Mouse (Mus musculus) right cerebral cortex, adult 18-20 months (tissue): ENCODE measurements around the gene Paip2b.
"Not testable (repeated sequence)": the region's sequence is repeated elsewhere in the genome, so short reads cannot be mapped to it uniquely, and the experiment has no call there.

Experiments
- DNase-seq: peaks from one replicate; pipeline ENCODE4 v3.0.0; 2022; ENCODE audit warnings: mixed read lengths

Paip2b gene

DNA sequence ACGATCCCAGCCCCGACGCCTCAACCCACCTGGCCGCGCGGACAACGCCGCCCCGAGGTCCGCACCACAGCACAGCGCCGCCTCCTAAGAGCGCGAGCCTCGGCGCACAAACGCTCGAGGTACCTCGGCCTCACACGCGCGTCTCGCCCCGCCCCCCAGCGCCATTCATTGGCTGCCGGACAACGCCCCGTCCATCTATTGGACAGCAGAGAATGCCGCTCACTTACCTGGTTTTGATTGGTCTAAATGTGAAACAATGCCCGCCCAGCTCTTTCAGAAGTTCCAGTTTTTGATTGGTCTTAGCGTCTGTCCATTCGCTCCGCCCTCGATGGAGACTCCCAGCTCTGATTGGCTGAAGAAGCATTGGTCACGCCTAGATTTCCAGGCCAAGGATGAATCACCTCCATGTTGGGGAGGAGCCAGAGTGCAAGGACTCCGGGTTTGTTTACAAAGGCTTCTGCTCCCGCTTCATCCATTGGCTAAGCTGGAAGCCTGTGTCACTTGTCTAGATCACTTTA, at the start of gene Paip2b:
TSS of gene Paip2b (minus strand) at position 136 of the 518 bp plus-strand sequence.
- peak; percentile 99 for DNase-seq

- DNase-seq = peak; percentile 29
Observed at GRCm38 (mm10) chr6:83879815-83880214, 48.3 kb upstream of the Paip2b start.

DNA sequence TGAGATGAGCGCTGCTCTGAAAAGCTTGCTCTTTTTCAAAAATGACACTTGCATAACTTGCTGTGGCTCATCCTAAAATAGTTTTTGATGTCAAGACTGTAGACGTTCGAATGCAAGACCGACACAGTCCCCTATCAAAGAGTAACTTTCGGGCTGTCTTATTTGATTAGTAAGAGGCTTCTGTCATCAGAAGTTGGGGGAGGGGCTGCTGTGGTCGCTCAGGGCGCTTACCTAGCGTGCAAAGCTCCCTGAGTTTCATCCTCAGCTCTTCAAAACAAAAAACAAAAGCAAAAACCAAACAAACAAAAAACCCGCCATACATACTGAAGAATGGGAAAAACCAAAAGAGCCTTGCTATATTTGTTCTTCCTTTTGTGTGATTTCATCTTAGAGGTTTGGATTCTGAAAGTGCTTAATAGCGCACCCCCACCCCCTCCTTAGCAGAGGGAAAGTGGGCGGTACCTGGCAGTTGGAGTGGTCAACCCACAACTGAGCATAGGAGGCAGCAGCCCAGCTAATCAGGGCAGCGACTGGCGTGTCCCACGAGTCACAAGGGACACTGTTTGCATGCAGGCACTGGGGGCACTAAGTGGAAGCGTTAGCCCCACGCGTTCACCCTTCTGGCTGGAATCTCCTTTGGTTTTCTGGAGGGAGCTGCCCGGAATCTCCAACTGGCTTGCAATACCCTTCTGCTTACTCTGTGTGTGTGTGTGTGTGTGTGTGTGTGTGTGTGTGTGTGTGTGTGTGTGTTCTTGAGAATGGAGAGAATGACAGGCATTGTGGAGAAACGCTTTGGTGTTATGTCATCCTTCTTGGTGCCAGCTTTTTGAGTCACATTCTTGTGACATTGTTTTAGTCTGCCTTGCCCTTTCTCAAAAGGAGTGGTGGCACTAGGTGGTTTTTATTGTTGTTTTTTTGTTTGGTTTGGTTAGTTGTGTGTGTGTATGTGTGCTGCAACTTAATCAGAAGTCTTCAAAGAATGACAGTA, 36.4 kb upstream of the Paip2b start:
- peak; percentile 67 for DNase-seq

GRCm38 (mm10) chr6:83866954-83867597, 35.5 kb upstream of the Paip2b start, which contains the start of gene Zfp638:
Zfp638 (plus strand) TSS chr6:83867109.
- peak; percentile 96 for DNase-seq

DNA sequence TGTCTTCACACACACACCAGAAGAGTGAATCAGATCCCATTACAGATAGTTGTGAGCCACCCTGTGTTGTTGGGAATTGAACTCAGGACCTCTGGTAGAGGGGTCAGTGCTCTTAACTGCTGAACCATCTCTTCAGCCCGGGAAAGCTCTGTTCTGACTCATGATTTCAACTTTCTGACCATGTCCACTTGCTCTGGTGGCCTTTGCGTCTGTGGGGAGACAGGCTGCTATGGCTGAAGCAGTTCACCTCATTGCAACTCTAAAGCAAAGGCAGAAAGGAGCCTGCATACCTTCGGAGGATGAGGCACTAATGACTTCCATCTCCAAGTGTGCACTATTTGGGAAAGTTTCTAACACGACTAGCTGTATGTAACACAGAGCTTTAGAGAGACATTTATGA, 34.9 kb upstream of the Paip2b start:
- no peak for DNase-seq

DNA sequence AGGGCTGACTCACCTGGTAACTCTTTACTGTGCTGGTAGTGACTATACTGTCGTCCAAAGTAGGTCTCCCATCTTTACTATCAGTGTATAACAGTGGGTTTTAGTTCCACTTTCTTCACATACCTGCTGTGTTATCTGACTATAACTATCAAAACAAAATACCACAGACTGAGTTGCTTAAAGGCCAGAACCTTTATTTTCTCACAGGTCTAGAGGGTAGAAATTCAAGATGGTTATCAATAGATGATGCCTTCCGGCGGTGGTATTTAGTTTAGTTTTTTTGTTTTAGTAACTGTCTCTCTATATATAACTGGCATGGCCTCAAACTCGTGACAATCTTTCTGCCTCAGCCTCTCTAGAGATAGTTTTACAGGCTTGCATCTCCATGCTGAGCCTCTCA, 32.0 kb upstream of the Paip2b start:
- DNase-seq = no peak

DNA sequence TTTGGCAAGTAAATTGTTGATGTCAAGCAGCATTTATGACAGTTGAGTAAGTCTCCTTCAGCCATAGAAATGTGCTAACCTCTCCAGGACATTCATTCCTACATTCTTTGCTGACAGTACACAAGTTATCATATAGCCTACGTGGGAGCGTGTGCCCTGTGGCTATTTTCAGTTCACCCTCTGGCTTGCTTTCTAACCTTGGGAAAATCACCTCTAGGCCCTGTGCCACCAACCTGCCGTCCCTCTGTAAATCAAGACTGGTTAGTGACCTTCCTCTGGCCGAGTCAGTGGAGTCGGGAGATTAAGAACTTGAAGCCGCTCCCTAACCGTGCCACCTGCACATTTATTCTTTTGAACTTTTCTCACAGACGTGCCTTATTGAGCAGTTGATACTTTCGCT, 28.5 kb upstream of the Paip2b start:
- DNase-seq = no peak

- peak; percentile 36 for DNase-seq
Observed at GRCm38 (mm10) chr6:83857476-83857875, 25.9 kb upstream of the Paip2b start.

- no peak for DNase-seq
Observed at GRCm38 (mm10) chr6:83849446-83849845, 17.9 kb upstream of the Paip2b start.

DNA sequence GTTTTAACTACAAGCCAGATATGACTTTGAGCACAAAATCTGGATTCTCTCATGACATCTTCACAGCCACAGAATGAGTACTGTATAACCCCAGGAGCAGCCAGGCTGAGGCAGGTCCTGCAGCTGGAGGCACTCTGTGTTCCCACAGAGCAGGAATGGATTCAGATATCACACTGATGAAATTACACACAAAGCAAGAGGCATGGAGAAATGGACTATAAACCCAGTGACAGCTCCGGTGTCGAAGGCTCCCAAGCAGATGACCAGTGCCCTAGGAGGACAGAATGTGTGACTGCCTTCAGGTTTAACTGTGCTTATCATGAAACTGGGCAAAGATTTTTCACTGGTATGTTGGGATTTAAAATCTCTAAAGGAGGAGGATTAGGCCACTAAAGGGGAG, 14.6 kb upstream of the Paip2b start:
- DNase-seq = no peak

- no peak for DNase-seq
Observed at GRCm38 (mm10) chr6:83844913-83845312, 13.4 kb upstream of the Paip2b start.

- DNase-seq = no peak
Observed at GRCm38 (mm10) chr6:83840086-83840485, 8.5 kb upstream of the Paip2b start.

DNA sequence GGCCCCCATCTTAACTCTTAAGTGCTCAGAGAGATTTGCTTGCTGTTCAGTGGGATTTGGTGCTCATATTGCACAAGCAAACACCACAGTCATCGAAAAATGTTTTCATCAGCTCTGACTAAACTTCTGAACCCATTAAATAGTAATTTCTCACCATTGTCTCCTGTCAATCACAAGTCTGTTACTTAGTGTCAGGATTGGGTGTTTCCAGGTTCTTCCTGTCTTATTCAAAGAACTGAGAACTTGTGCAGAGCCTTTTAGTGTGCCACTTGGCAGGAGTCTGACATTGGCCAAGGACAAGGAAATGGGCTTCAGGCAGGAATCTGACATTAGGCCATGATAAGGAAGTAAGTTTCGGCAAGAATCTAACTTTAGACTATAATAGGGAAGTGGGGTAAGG, 6.5 kb upstream of the Paip2b start:
- no peak for DNase-seq

GRCm38 (mm10) chr6:83836826-83837225, 5.3 kb upstream of the Paip2b start:
- DNase-seq = no peak

GRCm38 (mm10) chr6:83832393-83832792, 852 bp upstream of the Paip2b start:
- not testable (repeated sequence) for DNase-seq

GRCm38 (mm10) chr6:83830941-83831605, 468 bp downstream of the Paip2b start:
- no peak for DNase-seq

- DNase-seq = no peak
Observed at GRCm38 (mm10) chr6:83821856-83822255, 9.7 kb downstream of the Paip2b start.

GRCm38 (mm10) chr6:83820727-83821515, 10.6 kb downstream of the Paip2b start:
- DNase-seq = no peak

- DNase-seq = no peak
Observed at GRCm38 (mm10) chr6:83818996-83819395, 12.5 kb downstream of the Paip2b start.

DNA sequence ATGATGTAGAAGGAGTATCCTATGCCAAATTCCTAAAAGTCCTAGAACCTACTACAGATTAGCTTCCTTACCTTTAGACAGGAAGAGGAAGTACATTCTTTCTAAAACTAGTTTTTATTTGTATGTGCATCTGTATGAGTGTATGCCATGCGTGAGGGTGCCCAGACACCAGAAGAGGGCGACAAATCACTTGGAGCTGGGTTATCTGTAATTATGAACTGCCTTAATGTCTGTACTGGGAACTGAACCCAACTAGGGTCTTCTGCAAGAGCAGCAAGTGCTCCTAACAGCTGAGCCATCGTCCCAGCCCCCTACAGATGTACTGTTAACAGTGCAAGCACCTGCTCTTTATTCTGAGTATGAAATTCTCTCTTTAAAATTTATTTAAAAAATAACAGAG, 15.7 kb downstream of the Paip2b start:
- no peak for DNase-seq

- no peak for DNase-seq
Observed at GRCm38 (mm10) chr6:83802846-83803245, 28.7 kb downstream of the Paip2b start.

DNA sequence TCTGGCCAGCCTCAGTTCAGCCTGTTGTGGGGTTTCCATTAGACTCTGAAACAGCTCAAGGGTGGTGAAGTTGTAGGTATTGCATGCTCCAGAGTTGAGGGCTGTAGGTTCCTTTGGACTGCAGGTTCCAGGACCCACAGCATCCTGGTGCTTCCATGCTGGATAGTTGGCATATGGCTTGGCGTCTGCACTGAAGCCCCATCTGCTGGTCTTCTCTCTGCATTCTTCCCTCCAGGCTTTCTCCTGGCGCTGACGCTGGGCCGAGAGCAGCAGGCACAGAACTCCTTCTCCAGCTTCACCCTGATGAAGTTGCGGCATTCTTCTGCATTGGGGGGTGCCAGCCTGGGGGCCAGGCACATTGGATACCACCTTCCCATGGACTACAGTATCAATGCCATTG, 29.5 kb downstream of the Paip2b start:
- DNase-seq = no peak
